Mouse (Mus musculus): ENCODE measurements at regions not wholly inside any gene's neighbourhood (a gene's known extent, or its start where the extent isn't known, plus 50 kb on each side); places are given as distances from the start of the nearest gene placed in this dataset.

DNA sequence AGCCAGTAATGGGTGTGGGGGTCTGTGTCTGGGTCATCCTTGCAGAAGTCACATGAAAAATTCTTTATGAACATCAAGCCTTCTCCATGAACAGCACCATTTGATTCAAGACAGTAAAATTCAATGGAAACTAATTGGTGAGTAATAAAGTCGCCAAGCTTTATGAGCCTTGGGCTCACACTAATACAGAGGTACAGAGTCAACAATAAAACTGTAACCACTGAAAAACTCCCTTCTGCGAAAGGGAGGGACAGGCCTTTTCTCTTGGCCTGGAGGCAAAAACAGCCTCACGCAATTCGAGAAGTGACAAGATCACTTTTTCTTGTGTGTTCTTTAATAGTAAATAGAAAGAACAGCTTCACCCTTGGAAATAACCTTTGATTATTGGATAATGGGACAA lies 200.7 kb downstream of the Lrrn1 start:
- Histone ChIP-seq H3K27me3 (ENCODE audit: insufficient read depth, low read length) (no peaks in the 10 kb centered on the region), H3K36me3 (ENCODE audit: insufficient read depth, low read length) (no peaks in the 10 kb centered on the region), H3K4me3 (ENCODE audit: low read depth, low read length) (no peak overlapping the region), H3K9me3 (ENCODE audit: low read length) (no peaks in the 10 kb centered on the region), H3K27ac (ENCODE audit: low read depth, low read length) (no peak overlapping the region), H3K4me1 (ENCODE audit: insufficient read depth, low read length) (no peaks in the 10 kb centered on the region), H3K9ac (replicated peaks; ENCODE audit: low read length, poor library complexity, severe bottlenecking) (no peak overlapping the region), H3K4me2 (ENCODE audit: low read depth, low read length, poor library complexity, severe bottlenecking) (no peak overlapping the region)
- TF ChIP-seq CTCF (IDR thresholded peaks at IDR 0.05) = no peak
- DNase-seq (ENCODE audit: low spot score) (no peak), ATAC-seq (ENCODE audit: low FRiP score) (no peak)
- 89% methylated on average over 4 of the region's 4 CpGs for WGBS

DNA sequence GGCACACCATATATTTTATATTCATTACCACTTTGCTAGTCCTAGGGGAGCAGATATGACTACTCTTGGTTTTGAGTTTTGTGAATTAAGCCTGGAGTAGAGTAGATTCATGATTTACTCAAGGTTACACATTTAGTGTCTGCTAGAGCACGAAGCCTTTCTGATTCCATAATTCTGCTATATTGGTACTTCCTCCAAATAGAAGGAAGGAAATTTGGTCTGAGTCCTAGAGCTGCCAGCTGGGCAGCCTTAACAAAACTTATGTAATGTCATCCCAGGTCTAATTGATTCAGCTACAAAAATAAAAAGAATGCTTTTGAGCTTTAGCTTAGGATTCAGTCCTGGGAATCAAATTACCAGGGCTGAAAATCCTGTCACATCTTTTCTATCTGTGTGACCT lies 205.2 kb downstream of the Lrrn1 start:
- H3K27ac ChIP-seq (ENCODE audit: low read depth, low read length) = no peak overlapping the region
- no peak for TF ChIP-seq CTCF (IDR thresholded peaks at IDR 0.05)
- H3K9ac ChIP-seq (replicated peaks; ENCODE audit: low read length, poor library complexity, severe bottlenecking) = no peak overlapping the region
- no peaks in the 10 kb centered on the region for H3K27me3 ChIP-seq (ENCODE audit: insufficient read depth, low read length)
- no peaks in the 10 kb centered on the region for H3K36me3 ChIP-seq (ENCODE audit: insufficient read depth, low read length)
- H3K4me1 ChIP-seq (ENCODE audit: insufficient read depth, low read length) = no peaks in the 10 kb centered on the region
- no peak overlapping the region for H3K4me2 ChIP-seq (ENCODE audit: low read depth, low read length, poor library complexity, severe bottlenecking)
- ATAC-seq (ENCODE audit: low FRiP score) (no peak), DNase-seq (ENCODE audit: low spot score) (no peak)
- no peaks in the 10 kb centered on the region for H3K9me3 ChIP-seq (ENCODE audit: low read length)
- WGBS = 88% methylated on average over 1 of the region's 1 CpGs
- no peak overlapping the region for H3K4me3 ChIP-seq (ENCODE audit: low read depth, low read length)

DNA sequence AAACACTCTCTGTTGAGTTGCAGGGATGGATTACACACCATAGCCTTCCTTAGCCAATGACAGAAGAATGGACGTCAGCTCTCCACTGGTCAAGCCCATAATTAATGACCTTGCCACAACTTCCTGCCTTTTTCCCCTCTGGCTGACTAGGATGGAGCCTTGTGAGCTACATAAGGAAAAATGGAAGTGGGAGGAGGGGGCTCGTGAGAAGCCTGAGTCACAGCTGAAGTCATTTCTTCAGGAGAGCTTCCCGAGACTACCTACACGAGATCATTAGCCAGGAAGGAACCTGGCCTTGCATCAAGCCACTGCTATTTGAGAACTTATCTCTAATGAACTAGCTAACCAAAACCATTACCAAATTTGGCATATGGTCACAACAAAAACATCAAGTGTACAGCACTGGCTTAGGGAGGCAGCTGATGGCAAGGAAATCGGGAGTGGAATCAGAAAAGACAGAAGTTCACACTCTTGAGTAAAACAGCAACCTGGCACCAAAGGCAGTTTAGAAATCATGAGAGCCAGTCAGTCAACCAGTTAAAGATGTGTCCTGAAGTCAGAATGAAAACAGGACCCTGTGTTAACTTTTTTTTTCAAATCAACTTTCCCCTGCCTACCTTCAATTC lies 219.7 kb downstream of the Lrrn1 start:
- Histone ChIP-seq H3K4me2 (ENCODE audit: low read depth, low read length, poor library complexity, severe bottlenecking) (no peak overlapping the region), H3K4me1 (ENCODE audit: insufficient read depth, low read length) (no peaks in the 10 kb centered on the region), H3K27ac (ENCODE audit: low read depth, low read length) (no peak overlapping the region), H3K36me3 (ENCODE audit: insufficient read depth, low read length) (no peaks in the 10 kb centered on the region), H3K9me3 (ENCODE audit: low read length) (no peaks in the 10 kb centered on the region), H3K9ac (replicated peaks; ENCODE audit: low read length, poor library complexity, severe bottlenecking) (no peak overlapping the region), H3K4me3 (ENCODE audit: low read depth, low read length) (no peak overlapping the region), H3K27me3 (ENCODE audit: insufficient read depth, low read length) (no peaks in the 10 kb centered on the region)
- WGBS = 88% methylated on average over 5 of the region's 5 CpGs
- no peak for TF ChIP-seq CTCF (IDR thresholded peaks at IDR 0.05)
- no peak for DNase-seq (ENCODE audit: low spot score)
- ATAC-seq (ENCODE audit: low FRiP score) = no peak

- no peaks in the 10 kb centered on the region for H3K9me3 ChIP-seq (ENCODE audit: low read length)
- H3K36me3 ChIP-seq (ENCODE audit: insufficient read depth, low read length) = no peaks in the 10 kb centered on the region
- no peaks in the 10 kb centered on the region for H3K27me3 ChIP-seq (ENCODE audit: insufficient read depth, low read length)
- no peak for ATAC-seq (ENCODE audit: low FRiP score)
- H3K27ac ChIP-seq (ENCODE audit: low read depth, low read length) = no peak overlapping the region
- no peak overlapping the region for H3K4me2 ChIP-seq (ENCODE audit: low read depth, low read length, poor library complexity, severe bottlenecking)
- DNase-seq (ENCODE audit: low spot score) = peak; percentile 62
- WGBS = 57% methylated on average over 2 of the region's 2 CpGs
- no peak overlapping the region for H3K4me3 ChIP-seq (ENCODE audit: low read depth, low read length)
- H3K9ac ChIP-seq (replicated peaks; ENCODE audit: low read length, poor library complexity, severe bottlenecking) = no peak overlapping the region
- no peaks in the 10 kb centered on the region for H3K4me1 ChIP-seq (ENCODE audit: insufficient read depth, low read length)
- no peak for TF ChIP-seq CTCF (IDR thresholded peaks at IDR 0.05)
Observed at GRCm38 (mm10) chr6:107749794-107750193, 220.2 kb downstream of the Lrrn1 start.

GRCm38 (mm10) chr6:107752156-107752555 lies 222.6 kb downstream of the Lrrn1 start:
- H3K4me1 ChIP-seq (ENCODE audit: insufficient read depth, low read length) = no peaks in the 10 kb centered on the region
- WGBS = 60% methylated on average over 1 of the region's 1 CpGs

DNA sequence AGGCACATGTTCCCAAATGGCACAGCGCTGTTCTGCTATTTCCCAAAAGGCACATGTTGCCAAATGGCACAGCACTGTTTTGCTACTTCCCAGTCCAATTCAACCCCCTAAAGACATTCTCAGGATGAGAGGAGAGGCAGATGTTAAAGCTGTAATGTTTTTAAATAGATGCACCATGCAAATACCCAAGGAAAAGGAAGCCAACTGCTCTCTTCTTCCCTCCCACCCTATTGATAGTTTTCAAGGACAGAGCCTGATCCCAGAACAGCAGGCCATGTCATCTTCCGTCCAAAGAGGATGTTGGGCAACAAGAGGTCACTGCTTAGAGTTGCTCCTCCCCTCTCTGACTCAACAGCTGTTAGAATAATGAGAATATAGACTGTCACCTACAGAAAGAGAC lies 225.6 kb downstream of the Lrrn1 start:
- TF ChIP-seq CTCF (IDR thresholded peaks at IDR 0.05) = no peak
- ATAC-seq (ENCODE audit: low FRiP score) (no peak), DNase-seq (ENCODE audit: low spot score) (no peak)
- Histone ChIP-seq H3K4me2 (ENCODE audit: low read depth, low read length, poor library complexity, severe bottlenecking) (no peak overlapping the region), H3K4me3 (ENCODE audit: low read depth, low read length) (no peak overlapping the region), H3K9ac (replicated peaks; ENCODE audit: low read length, poor library complexity, severe bottlenecking) (no peak overlapping the region), H3K27me3 (ENCODE audit: insufficient read depth, low read length) (no peaks in the 10 kb centered on the region), H3K9me3 (ENCODE audit: low read length) (no peaks in the 10 kb centered on the region), H3K4me1 (ENCODE audit: insufficient read depth, low read length) (no peaks in the 10 kb centered on the region), H3K27ac (ENCODE audit: low read depth, low read length) (no peak overlapping the region), H3K36me3 (ENCODE audit: insufficient read depth, low read length) (no peaks in the 10 kb centered on the region)
- WGBS = 78% methylated on average over 2 of the region's 2 CpGs

More at GRCm38 (mm10) chr6:107752156-107752555, 222.6 kb downstream of the Lrrn1 start:
- Histone ChIP-seq H3K4me3 (ENCODE audit: low read depth, low read length) (no peak overlapping the region), H3K9ac (replicated peaks; ENCODE audit: low read length, poor library complexity, severe bottlenecking) (no peak overlapping the region), H3K36me3 (ENCODE audit: insufficient read depth, low read length) (no peaks in the 10 kb centered on the region), H3K4me2 (ENCODE audit: low read depth, low read length, poor library complexity, severe bottlenecking) (no peak overlapping the region), H3K27me3 (ENCODE audit: insufficient read depth, low read length) (no peaks in the 10 kb centered on the region), H3K27ac (ENCODE audit: low read depth, low read length) (no peak overlapping the region), H3K9me3 (ENCODE audit: low read length) (no peaks in the 10 kb centered on the region)
- no peak for ATAC-seq (ENCODE audit: low FRiP score)
- TF ChIP-seq CTCF (IDR thresholded peaks at IDR 0.05) = no peak
- no peak for DNase-seq (ENCODE audit: low spot score)
